Mouse (Mus musculus): ENCODE measurements at regions not wholly inside any gene's neighbourhood (a gene's known extent, or its start where the extent isn't known, plus 50 kb on each side); places are given as distances from the start of the nearest gene placed in this dataset.

- Histone ChIP-seq H3K4me2 (ENCODE audit: low read depth, severe bottlenecking) (no peak overlapping the region), H3K36me3 (ENCODE audit: control insufficient read depth, insufficient read depth, low read length) (no peaks in the 10 kb centered on the region), H3K27me3 (ENCODE audit: control insufficient read depth, insufficient read depth, low read length) (no peaks in the 10 kb centered on the region), H3K4me1 (ENCODE audit: control insufficient read depth, insufficient read depth, low read length) (no peaks in the 10 kb centered on the region), H3K9me3 (ENCODE audit: control insufficient read depth, low read length) (no peaks in the 10 kb centered on the region), H3K4me3 (ENCODE audit: low read depth, low read length) (no peak overlapping the region), H3K9ac (ENCODE audit: low read length) (no peak overlapping the region), H3K27ac (replicated peaks; ENCODE audit: low read depth, low read length) (no peak overlapping the region)
- ATAC-seq (ENCODE audit: insufficient number of reproducible peaks, low FRiP score, low TSS enrichment, low read depth) (no peak), DNase-seq (ENCODE audit: low spot score) (no peak)
- whole genome bisulfite sequencing: 67% methylated on average over 1 of the region's 1 CpGs
Measured at GRCm38 (mm10) chr4:25488479-25489069, 207.0 kb upstream of the Ufl1 start.

GRCm38 (mm10) chr4:25483621-25483933 is 202.0 kb upstream of the Ufl1 start:
- Histone ChIP-seq H3K27ac (replicated peaks; ENCODE audit: low read depth, low read length) (no peak overlapping the region), H3K9me3 (ENCODE audit: control insufficient read depth, low read length) (no peaks in the 10 kb centered on the region), H3K9ac (ENCODE audit: low read length) (no peak overlapping the region), H3K36me3 (ENCODE audit: control insufficient read depth, insufficient read depth, low read length) (no peaks in the 10 kb centered on the region), H3K27me3 (ENCODE audit: control insufficient read depth, insufficient read depth, low read length) (no peaks in the 10 kb centered on the region), H3K4me2 (ENCODE audit: low read depth, severe bottlenecking) (no peak overlapping the region), H3K4me3 (ENCODE audit: low read depth, low read length) (no peak overlapping the region), H3K4me1 (ENCODE audit: control insufficient read depth, insufficient read depth, low read length) (no peaks in the 10 kb centered on the region)
- 14% methylated on average over 1 of the region's 1 CpGs for WGBS
- ATAC-seq (ENCODE audit: insufficient number of reproducible peaks, low FRiP score, low TSS enrichment, low read depth): no peak
- DNase-seq (ENCODE audit: low spot score): no peak

GRCm38 (mm10) chr4:25482933-25483620 is 201.5 kb upstream of the Ufl1 start:
- Histone ChIP-seq H3K9ac (ENCODE audit: low read length) (no peak overlapping the region), H3K9me3 (ENCODE audit: control insufficient read depth, low read length) (no peaks in the 10 kb centered on the region), H3K36me3 (ENCODE audit: control insufficient read depth, insufficient read depth, low read length) (no peaks in the 10 kb centered on the region), H3K4me1 (ENCODE audit: control insufficient read depth, insufficient read depth, low read length) (no peaks in the 10 kb centered on the region), H3K27me3 (ENCODE audit: control insufficient read depth, insufficient read depth, low read length) (no peaks in the 10 kb centered on the region), H3K4me3 (ENCODE audit: low read depth, low read length) (no peak overlapping the region), H3K4me2 (ENCODE audit: low read depth, severe bottlenecking) (no peak overlapping the region), H3K27ac (replicated peaks; ENCODE audit: low read depth, low read length) (no peak overlapping the region)
- ATAC-seq (ENCODE audit: insufficient number of reproducible peaks, low FRiP score, low TSS enrichment, low read depth) (no peak), DNase-seq (ENCODE audit: low spot score) (no peak)
- WGBS: 51% methylated on average over 6 of the region's 6 CpGs

GRCm38 (mm10) chr4:25473026-25473425 is 191.4 kb upstream of the Ufl1 start:
- H3K4me3 ChIP-seq (ENCODE audit: low read depth, low read length): no peak overlapping the region
- no peak overlapping the region for H3K27ac ChIP-seq (replicated peaks; ENCODE audit: low read depth, low read length)
- no peak for ATAC-seq (ENCODE audit: insufficient number of reproducible peaks, low FRiP score, low TSS enrichment, low read depth)
- H3K4me1 ChIP-seq (ENCODE audit: control insufficient read depth, insufficient read depth, low read length): no peaks in the 10 kb centered on the region
- H3K36me3 ChIP-seq (ENCODE audit: control insufficient read depth, insufficient read depth, low read length): no peaks in the 10 kb centered on the region
- no peaks in the 10 kb centered on the region for H3K27me3 ChIP-seq (ENCODE audit: control insufficient read depth, insufficient read depth, low read length)
- H3K4me2 ChIP-seq (ENCODE audit: low read depth, severe bottlenecking): no peak overlapping the region
- no peak overlapping the region for H3K9ac ChIP-seq (ENCODE audit: low read length)
- H3K9me3 ChIP-seq (ENCODE audit: control insufficient read depth, low read length): no peaks in the 10 kb centered on the region
- DNase-seq (ENCODE audit: low spot score): no peak

- no peaks in the 10 kb centered on the region for H3K9me3 ChIP-seq (ENCODE audit: control insufficient read depth, low read length)
- 93% methylated on average over 3 of the region's 3 CpGs for WGBS
Measured at GRCm38 (mm10) chr4:25466490-25466889, 184.9 kb upstream of the Ufl1 start.

GRCm38 (mm10) chr4:25464792-25465590 is 183.4 kb upstream of the Ufl1 start:
- DNase-seq (ENCODE audit: low spot score): no peak
- Histone ChIP-seq H3K36me3 (ENCODE audit: control insufficient read depth, insufficient read depth, low read length) (no peaks in the 10 kb centered on the region), H3K4me1 (ENCODE audit: control insufficient read depth, insufficient read depth, low read length) (no peaks in the 10 kb centered on the region), H3K27me3 (ENCODE audit: control insufficient read depth, insufficient read depth, low read length) (no peaks in the 10 kb centered on the region), H3K4me3 (ENCODE audit: low read depth, low read length) (no peak overlapping the region), H3K9me3 (ENCODE audit: control insufficient read depth, low read length) (no peaks in the 10 kb centered on the region), H3K4me2 (ENCODE audit: low read depth, severe bottlenecking) (no peak overlapping the region), H3K27ac (replicated peaks; ENCODE audit: low read depth, low read length) (no peak overlapping the region), H3K9ac (ENCODE audit: low read length) (no peak overlapping the region)
- ATAC-seq (ENCODE audit: insufficient number of reproducible peaks, low FRiP score, low TSS enrichment, low read depth): no peak
- 73% methylated on average over 1 of the region's 1 CpGs for WGBS

More at GRCm38 (mm10) chr4:25466490-25466889, 184.9 kb upstream of the Ufl1 start:
- DNase-seq (ENCODE audit: low spot score): no peak
- H3K4me2 ChIP-seq (ENCODE audit: low read depth, severe bottlenecking): no peak overlapping the region
- H3K27me3 ChIP-seq (ENCODE audit: control insufficient read depth, insufficient read depth, low read length): no peaks in the 10 kb centered on the region
- ATAC-seq (ENCODE audit: insufficient number of reproducible peaks, low FRiP score, low TSS enrichment, low read depth): no peak
- H3K4me3 ChIP-seq (ENCODE audit: low read depth, low read length): no peak overlapping the region
- H3K9ac ChIP-seq (ENCODE audit: low read length): no peak overlapping the region
- no peak overlapping the region for H3K27ac ChIP-seq (replicated peaks; ENCODE audit: low read depth, low read length)
- H3K4me1 ChIP-seq (ENCODE audit: control insufficient read depth, insufficient read depth, low read length): no peaks in the 10 kb centered on the region
- H3K36me3 ChIP-seq (ENCODE audit: control insufficient read depth, insufficient read depth, low read length): no peaks in the 10 kb centered on the region

GRCm38 (mm10) chr4:25464069-25464468 is 182.4 kb upstream of the Ufl1 start:
- Histone ChIP-seq H3K4me1 (ENCODE audit: control insufficient read depth, insufficient read depth, low read length) (no peaks in the 10 kb centered on the region), H3K9ac (ENCODE audit: low read length) (no peak overlapping the region), H3K4me2 (ENCODE audit: low read depth, severe bottlenecking) (no peak overlapping the region), H3K27me3 (ENCODE audit: control insufficient read depth, insufficient read depth, low read length) (no peaks in the 10 kb centered on the region), H3K9me3 (ENCODE audit: control insufficient read depth, low read length) (no peaks in the 10 kb centered on the region), H3K4me3 (ENCODE audit: low read depth, low read length) (no peak overlapping the region), H3K36me3 (ENCODE audit: control insufficient read depth, insufficient read depth, low read length) (no peaks in the 10 kb centered on the region), H3K27ac (replicated peaks; ENCODE audit: low read depth, low read length) (no peak overlapping the region)
- no peak for ATAC-seq (ENCODE audit: insufficient number of reproducible peaks, low FRiP score, low TSS enrichment, low read depth)
- 74% methylated on average over 1 of the region's 1 CpGs for WGBS
- DNase-seq (ENCODE audit: low spot score): no peak

- no peak overlapping the region for H3K4me2 ChIP-seq (ENCODE audit: low read depth, severe bottlenecking)
- no peak for DNase-seq (ENCODE audit: low spot score)
- no peaks in the 10 kb centered on the region for H3K9me3 ChIP-seq (ENCODE audit: control insufficient read depth, low read length)
- H3K36me3 ChIP-seq (ENCODE audit: control insufficient read depth, insufficient read depth, low read length): no peaks in the 10 kb centered on the region
- ATAC-seq (ENCODE audit: insufficient number of reproducible peaks, low FRiP score, low TSS enrichment, low read depth): no peak
- H3K9ac ChIP-seq (ENCODE audit: low read length): no peak overlapping the region
- H3K4me3 ChIP-seq (ENCODE audit: low read depth, low read length): no peak overlapping the region
- no peak overlapping the region for H3K27ac ChIP-seq (replicated peaks; ENCODE audit: low read depth, low read length)
- no peaks in the 10 kb centered on the region for H3K4me1 ChIP-seq (ENCODE audit: control insufficient read depth, insufficient read depth, low read length)
- no peaks in the 10 kb centered on the region for H3K27me3 ChIP-seq (ENCODE audit: control insufficient read depth, insufficient read depth, low read length)
- WGBS: 91% methylated on average over 1 of the region's 1 CpGs
Measured at GRCm38 (mm10) chr4:25460127-25460526, 178.5 kb upstream of the Ufl1 start.

Data from limb, embryonic 11.5 days (tissue).